Mouse (Mus musculus) right cerebral cortex, adult 18-20 months (tissue): ENCODE results near the gene H2-M10.6.

Experiments
- DNase-seq: peaks from one replicate; pipeline ENCODE4 v3.0.0; 2022; ENCODE audit warnings: mixed read lengths

H2-M10.6 gene

GRCm38 (mm10) chr17:36843696-36844095 lies 31.7 kb downstream of the H2-M10.6 start:
- no peak for DNase-seq

- no peak for DNase-seq
These were observed 32.3 kb downstream of the H2-M10.6 start for GRCm38 (mm10) chr17:36844286-36844719.

GRCm38 (mm10) chr17:36844725-36845124 lies 32.8 kb downstream of the H2-M10.6 start:
- no peak for DNase-seq

GRCm38 (mm10) chr17:36848911-36849310 lies 36.9 kb downstream of the H2-M10.6 start:
- no peak for DNase-seq

GRCm38 (mm10) chr17:36849992-36850391 lies 38.0 kb downstream of the H2-M10.6 start:
- DNase-seq, result no peak

- no peak for DNase-seq
These were observed 39.2 kb downstream of the H2-M10.6 start for GRCm38 (mm10) chr17:36851200-36851599.

GRCm38 (mm10) chr17:36851627-36852026 lies 39.7 kb downstream of the H2-M10.6 start:
- DNase-seq, result no peak

GRCm38 (mm10) chr17:36855484-36855883 lies 43.5 kb downstream of the H2-M10.6 start:
- no peak for DNase-seq

- DNase-seq, result no peak
These were observed 44.3 kb downstream of the H2-M10.6 start for GRCm38 (mm10) chr17:36856236-36856635.

GRCm38 (mm10) chr17:36858181-36858580 lies 46.2 kb downstream of the H2-M10.6 start:
- DNase-seq, result no peak

GRCm38 (mm10) chr17:36861680-36862079 lies 49.7 kb downstream of the H2-M10.6 start:
- no peak for DNase-seq
